Mouse (Mus musculus): ENCODE data around the gene Tmem47.

- TF ChIP-seq CTCF (IDR thresholded peaks at IDR 0.05; ENCODE audit: borderline replicate concordance, insufficient read depth, low read length) = no peak
- TF ChIP-seq POLR2A (IDR thresholded peaks at IDR 0.05; ENCODE audit: low read depth, low read length) = peak; percentile 65
These were observed at the start of gene Tmem47 for GRCm38 (mm10) chrX:81070210-81070803.

All from embryonic fibroblast, embryonic 13.5 days (primary cell).